Mouse (Mus musculus): ENCODE data around the gene Pigf. TPM values are rescaled to one million over a fixed set of nuclear protein-coding genes. Genes with fewer than 3 reads are reported as not detected.
A peak's percentile ranks its signal among the peaks of the same experiment; 100 is the strongest.

Pigf gene
- polyA plus RNA-seq, 1 experiment from 2014 or later = 36.8 TPM

- no peaks in the 10 kb centered on the region for H3K36me3 ChIP-seq
- 79% methylated on average over 5 of the region's 5 CpGs for WGBS
- no peaks in the 10 kb centered on the region for H3K27me3 ChIP-seq (replicated peaks)
- H3K4me3 ChIP-seq = no peak overlapping the region
- no peak overlapping the region for H3K9ac ChIP-seq
- H3K4me2 ChIP-seq (replicated peaks) = no peak overlapping the region
- H3K9me3 ChIP-seq = no peaks in the 10 kb centered on the region
- H3K4me1 ChIP-seq = peaks cover 7% of the 10 kb centered on the region; the same call in 1 of the 2 replicates
- no peak overlapping the region for H3K27ac ChIP-seq
- no peak for ATAC-seq (ENCODE audit: low FRiP score, low read depth)
These were observed 28.7 kb upstream of the Pigf start for GRCm38 (mm10) chr17:87053921-87054320.

GRCm38 (mm10) chr17:87052432-87052831, 27.2 kb upstream of the Pigf start:
- peaks cover 7% of the 10 kb centered on the region; the same call in 1 of the 2 replicates for H3K4me1 ChIP-seq
- no peaks in the 10 kb centered on the region for H3K27me3 ChIP-seq (replicated peaks)
- H3K9ac ChIP-seq = no peak overlapping the region
- no peak for ATAC-seq (ENCODE audit: low FRiP score, low read depth)
- no peaks in the 10 kb centered on the region for H3K9me3 ChIP-seq
- no peaks in the 10 kb centered on the region for H3K36me3 ChIP-seq
- H3K27ac ChIP-seq = no peak overlapping the region
- H3K4me2 ChIP-seq (replicated peaks) = no peak overlapping the region
- no peak overlapping the region for H3K4me3 ChIP-seq
- WGBS = 87% methylated on average over 1 of the region's 1 CpGs

DNA sequence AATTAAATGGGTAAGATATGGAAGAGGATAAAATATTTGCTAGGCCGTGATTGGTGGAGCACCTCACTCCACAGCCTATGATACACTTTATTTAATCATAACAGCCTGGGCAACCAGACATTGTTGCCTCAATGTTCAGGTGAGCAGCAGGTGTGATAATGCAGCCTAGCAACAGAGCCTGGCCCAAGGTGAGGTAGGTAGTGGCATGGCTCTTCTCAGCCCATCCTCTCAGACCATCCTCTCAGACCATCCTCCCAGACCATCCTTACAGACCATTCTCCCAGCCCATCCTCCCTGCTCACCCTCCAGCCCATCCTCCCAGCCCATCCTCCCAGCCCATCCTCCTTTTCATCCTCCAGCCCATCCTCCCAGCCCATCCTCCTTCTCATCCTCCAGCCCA, 26.4 kb upstream of the Pigf start:
- H3K36me3 ChIP-seq = no peaks in the 10 kb centered on the region
- no peaks in the 10 kb centered on the region for H3K9me3 ChIP-seq
- no peak overlapping the region for H3K4me2 ChIP-seq (replicated peaks)
- peaks cover 7% of the 10 kb centered on the region; the same call in 1 of the 2 replicates for H3K4me1 ChIP-seq
- no peak overlapping the region for H3K9ac ChIP-seq
- H3K27me3 ChIP-seq (replicated peaks) = no peaks in the 10 kb centered on the region
- H3K27ac ChIP-seq = no peak overlapping the region
- WGBS = 85% methylated on average over 1 of the region's 1 CpGs
- no peak for ATAC-seq (ENCODE audit: low FRiP score, low read depth)
- H3K4me3 ChIP-seq = no peak overlapping the region

DNA sequence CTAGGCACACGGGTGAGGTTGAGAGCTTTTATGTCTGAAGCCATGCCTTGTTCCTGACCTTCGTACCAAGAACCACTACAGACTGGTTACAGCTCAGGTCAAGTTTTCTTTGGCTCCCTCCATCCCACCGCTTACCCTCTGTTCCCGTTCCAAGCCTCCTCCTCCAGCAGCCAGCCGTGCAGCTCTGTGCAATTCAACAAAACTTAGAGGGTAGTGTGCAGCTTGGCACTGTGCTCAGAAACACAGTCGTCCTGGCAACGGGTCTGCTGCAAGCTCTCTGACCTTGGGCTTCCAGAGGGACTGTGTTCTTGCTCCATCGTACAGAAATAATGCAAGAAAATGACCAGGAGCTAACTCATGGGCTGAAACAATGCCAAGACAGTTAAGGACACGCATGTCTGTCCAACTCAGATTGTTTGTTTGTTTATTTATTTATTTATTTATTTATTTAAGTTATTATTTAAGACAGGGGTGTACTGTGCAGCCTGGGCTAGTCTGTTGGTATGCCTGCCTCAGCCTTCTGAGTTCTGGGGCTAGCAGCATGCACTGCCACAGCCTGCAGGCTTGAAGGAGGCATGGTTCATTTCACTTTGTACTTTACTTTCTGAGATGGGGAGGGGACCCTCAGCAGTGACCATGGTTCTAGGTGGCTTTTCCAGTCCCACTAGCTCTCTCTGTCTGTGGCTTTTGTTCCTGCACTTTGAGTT, 25.4 kb upstream of the Pigf start:
- H3K9ac ChIP-seq = no peak overlapping the region
- H3K4me3 ChIP-seq = no peak overlapping the region
- H3K27ac ChIP-seq = no peak overlapping the region
- no peaks in the 10 kb centered on the region for H3K9me3 ChIP-seq
- ATAC-seq (ENCODE audit: low FRiP score, low read depth) = peak; percentile 37; the same call in 1 of the 2 replicates
- WGBS = 53% methylated on average over 9 of the region's 9 CpGs
- H3K4me1 ChIP-seq = peaks cover 7% of the 10 kb centered on the region; the same call in 1 of the 2 replicates
- no peaks in the 10 kb centered on the region for H3K36me3 ChIP-seq
- H3K27me3 ChIP-seq (replicated peaks) = no peaks in the 10 kb centered on the region
- no peak overlapping the region for H3K4me2 ChIP-seq (replicated peaks)

GRCm38 (mm10) chr17:87049696-87050095, 24.5 kb upstream of the Pigf start:
- Histone ChIP-seq H3K4me3 (no peak overlapping the region), H3K36me3 (no peaks in the 10 kb centered on the region), H3K27me3 (replicated peaks) (no peaks in the 10 kb centered on the region), H3K9me3 (no peaks in the 10 kb centered on the region), H3K9ac (no peak overlapping the region), H3K27ac (no peak overlapping the region), H3K4me1 (peaks cover under 1% of the 10 kb centered on the region; the same call in 1 of the 2 replicates), H3K4me2 (replicated peaks) (no peak overlapping the region)
- 55% methylated on average over 5 of the region's 5 CpGs for WGBS
- ATAC-seq (ENCODE audit: low FRiP score, low read depth) = no peak

DNA sequence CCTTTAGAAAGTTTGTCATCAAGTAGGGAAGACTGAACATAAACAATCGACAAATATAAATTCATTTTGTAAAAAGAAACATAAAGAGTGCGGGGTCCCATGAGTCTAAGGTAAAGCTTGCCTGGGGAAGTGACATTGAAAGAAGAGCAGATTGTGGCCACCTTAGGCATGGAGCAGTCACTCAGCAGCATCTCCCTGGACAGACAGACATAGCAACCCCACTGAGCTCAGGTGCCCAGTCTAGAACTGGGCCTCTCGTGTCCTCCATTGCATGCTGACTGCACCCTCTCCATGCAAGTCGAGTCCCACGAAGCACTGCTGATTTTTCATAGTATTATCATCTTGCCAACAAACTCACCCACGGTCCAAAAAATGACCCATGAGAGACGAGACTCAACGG, 19.6 kb upstream of the Pigf start:
- Histone ChIP-seq H3K9me3 (no peaks in the 10 kb centered on the region), H3K4me1 (no peaks in the 10 kb centered on the region), H3K36me3 (no peaks in the 10 kb centered on the region), H3K9ac (no peak overlapping the region), H3K27ac (no peak overlapping the region), H3K4me3 (no peak overlapping the region), H3K27me3 (replicated peaks) (no peaks in the 10 kb centered on the region), H3K4me2 (replicated peaks) (no peak overlapping the region)
- 83% methylated on average over 8 of the region's 8 CpGs for WGBS
- ATAC-seq (ENCODE audit: low FRiP score, low read depth) = no peak

DNA sequence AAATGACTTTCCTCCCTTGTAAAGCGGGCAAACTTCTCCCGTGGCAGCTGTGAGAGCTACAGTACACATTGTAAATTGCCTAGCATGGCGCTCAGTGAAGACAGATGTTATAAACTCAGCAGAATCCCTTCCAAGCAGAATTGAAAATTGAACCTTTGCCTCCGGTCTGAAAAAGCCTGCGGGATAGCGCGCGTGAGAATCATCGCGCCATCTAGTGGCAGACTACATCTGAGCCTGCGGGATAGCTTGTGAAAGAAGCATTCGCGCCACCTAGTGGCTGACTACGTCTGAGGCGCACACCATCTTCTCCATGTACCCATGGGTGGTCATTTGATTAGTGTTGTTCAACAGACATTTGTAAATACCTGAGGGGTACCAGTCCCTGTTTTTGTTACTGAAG, 19.2 kb upstream of the Pigf start:
- no peaks in the 10 kb centered on the region for H3K4me1 ChIP-seq
- WGBS = 2% methylated on average over 15 of the region's 15 CpGs
- no peak overlapping the region for H3K4me3 ChIP-seq
- no peaks in the 10 kb centered on the region for H3K27me3 ChIP-seq (replicated peaks)
- H3K36me3 ChIP-seq = no peaks in the 10 kb centered on the region
- no peak overlapping the region for H3K9ac ChIP-seq
- no peaks in the 10 kb centered on the region for H3K9me3 ChIP-seq
- 0 out of 2 replicates have a peak, but pooled peaks have one; percentile 44 for ATAC-seq (ENCODE audit: low FRiP score, low read depth)
- H3K27ac ChIP-seq = no peak overlapping the region
- no peak overlapping the region for H3K4me2 ChIP-seq (replicated peaks)

- WGBS = 81% methylated on average over 19 of the region's 19 CpGs
- Histone ChIP-seq H3K27me3 (replicated peaks) (no peaks in the 10 kb centered on the region), H3K4me3 (no peak overlapping the region), H3K4me1 (no peaks in the 10 kb centered on the region), H3K4me2 (replicated peaks) (no peak overlapping the region), H3K27ac (no peak overlapping the region), H3K9ac (no peak overlapping the region), H3K9me3 (no peaks in the 10 kb centered on the region), H3K36me3 (peaks cover 17% of the 10 kb centered on the region)
- ATAC-seq (ENCODE audit: low FRiP score, low read depth) = no peak
These were observed 16.5 kb upstream of the Pigf start for GRCm38 (mm10) chr17:87041739-87042138.

GRCm38 (mm10) chr17:87038496-87038895, 13.3 kb upstream of the Pigf start:
- 90% methylated on average over 5 of the region's 5 CpGs for WGBS
- Histone ChIP-seq H3K4me2 (replicated peaks) (no peak overlapping the region), H3K36me3 (peaks cover 37% of the 10 kb centered on the region), H3K4me1 (no peaks in the 10 kb centered on the region), H3K9ac (no peak overlapping the region), H3K9me3 (no peaks in the 10 kb centered on the region), H3K27ac (no peak overlapping the region), H3K4me3 (no peak overlapping the region), H3K27me3 (replicated peaks) (no peaks in the 10 kb centered on the region)
- no peak for ATAC-seq (ENCODE audit: low FRiP score, low read depth)

DNA sequence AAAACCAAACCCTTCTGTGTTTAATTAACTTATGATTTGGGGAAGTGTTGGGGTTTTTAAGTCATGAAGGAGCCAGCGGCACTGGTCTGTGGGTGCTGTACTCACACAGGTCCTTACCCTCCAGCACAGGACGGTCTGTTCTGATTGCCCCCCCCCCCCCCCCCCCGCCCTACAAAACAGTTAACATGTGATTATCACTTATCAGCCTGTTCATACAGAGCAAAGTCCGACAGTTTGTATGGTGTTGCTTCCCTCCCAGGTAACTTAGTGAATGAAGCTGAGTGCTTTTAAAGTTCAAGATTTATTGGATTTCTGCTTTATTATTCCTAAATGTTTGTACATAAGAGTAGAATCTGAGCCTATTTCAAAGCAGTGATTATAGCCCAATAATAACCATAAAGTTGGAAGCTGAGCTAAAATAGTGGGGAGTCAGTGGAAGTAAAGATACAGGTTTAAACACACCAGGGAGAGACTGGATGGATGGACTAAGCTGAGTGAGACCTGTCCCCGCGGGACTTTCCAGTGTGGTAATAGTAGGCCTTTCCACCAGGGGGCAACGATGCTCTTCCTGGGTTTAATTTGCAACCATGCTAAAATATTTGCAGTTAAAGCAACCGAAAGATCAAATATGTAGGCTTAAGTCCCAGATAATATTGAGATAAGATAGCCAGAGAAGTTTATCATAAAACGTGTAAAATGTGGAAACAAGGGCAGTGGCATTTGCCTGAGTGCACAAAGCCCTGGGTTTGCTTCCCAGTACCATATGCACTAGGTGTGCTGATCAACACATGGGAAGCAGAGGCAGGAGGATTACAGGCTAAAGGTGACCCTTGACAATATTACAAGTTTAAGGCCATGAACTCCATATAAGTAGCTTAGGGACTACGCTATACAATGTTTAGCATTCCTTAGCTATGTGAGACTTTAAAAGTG, 11.2 kb upstream of the Pigf start:
- H3K27ac ChIP-seq = no peak overlapping the region
- H3K4me2 ChIP-seq (replicated peaks) = no peak overlapping the region
- H3K4me1 ChIP-seq = no peaks in the 10 kb centered on the region
- H3K4me3 ChIP-seq = no peak overlapping the region
- ATAC-seq (ENCODE audit: low FRiP score, low read depth) = no peak
- no peaks in the 10 kb centered on the region for H3K9me3 ChIP-seq
- no peak overlapping the region for H3K9ac ChIP-seq
- H3K27me3 ChIP-seq (replicated peaks) = no peaks in the 10 kb centered on the region
- WGBS = 60% methylated on average over 10 of the region's 10 CpGs
- H3K36me3 ChIP-seq = peaks cover 47% of the 10 kb centered on the region

DNA sequence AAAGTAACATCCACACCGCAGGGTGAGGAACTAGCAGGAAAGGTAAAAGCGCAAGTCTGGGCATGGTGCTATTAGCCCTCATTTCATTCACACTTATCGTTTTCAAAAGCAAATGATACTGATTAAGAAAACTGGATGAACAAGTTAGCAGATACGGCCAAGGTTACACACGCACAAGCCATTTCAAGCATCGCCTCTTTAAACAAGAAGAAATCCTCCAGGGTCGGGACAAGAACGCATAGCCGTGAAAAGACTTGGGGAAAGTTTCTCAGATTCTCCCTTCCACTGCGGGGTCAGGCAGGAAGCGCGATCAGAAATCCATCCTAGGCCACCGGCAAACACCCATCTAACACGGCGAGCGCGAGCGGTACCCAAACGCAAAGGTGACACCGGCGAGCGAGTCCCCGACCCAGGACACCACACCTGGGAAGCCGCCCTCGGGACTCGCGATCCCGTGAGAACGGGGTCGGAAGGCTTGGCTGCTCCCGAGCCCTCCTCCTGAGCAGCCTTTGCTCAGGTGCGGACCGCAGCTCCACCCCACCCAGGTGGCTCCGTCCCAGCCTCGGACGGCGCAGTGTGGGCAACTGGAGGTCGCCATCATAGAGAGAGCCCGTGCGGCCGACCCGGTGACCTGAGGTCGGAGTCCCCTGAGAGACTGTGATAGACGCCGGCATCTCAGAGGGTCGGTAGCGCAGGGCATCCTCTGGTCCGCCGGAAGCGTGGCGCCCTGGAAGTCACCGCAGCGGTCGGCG, 539 bp downstream of the Pigf start:
- H3K9me3 ChIP-seq = no peaks in the 10 kb centered on the region
- 1% methylated on average over 55 of the region's 55 CpGs for WGBS
- H3K4me2 ChIP-seq (replicated peaks) = peak overlapping the region; percentile 98
- peak overlapping the region; percentile 78 for H3K9ac ChIP-seq
- H3K27me3 ChIP-seq (replicated peaks) = no peaks in the 10 kb centered on the region
- peaks cover 11% of the 10 kb centered on the region; the same call in 1 of the 2 replicates for H3K4me1 ChIP-seq
- H3K27ac ChIP-seq = no peak overlapping the region
- ATAC-seq (ENCODE audit: low FRiP score, low read depth) = no peak
- H3K36me3 ChIP-seq = peaks cover 9% of the 10 kb centered on the region
- H3K4me3 ChIP-seq = peak overlapping the region; percentile 85

- Histone ChIP-seq H3K36me3 (peaks cover 8% of the 10 kb centered on the region), H3K9me3 (no peaks in the 10 kb centered on the region), H3K27ac (no peak overlapping the region), H3K4me3 (no peak overlapping the region), H3K27me3 (replicated peaks) (no peaks in the 10 kb centered on the region), H3K9ac (no peak overlapping the region), H3K4me1 (peaks cover 7% of the 10 kb centered on the region; the same call in 1 of the 2 replicates), H3K4me2 (replicated peaks) (no peak overlapping the region)
- WGBS = 91% methylated on average over 5 of the region's 5 CpGs
- ATAC-seq (ENCODE audit: low FRiP score, low read depth) = no peak
These were observed 5.5 kb downstream of the Pigf start for GRCm38 (mm10) chr17:87019692-87020091.

All from neural tube, embryonic 12.5 days (tissue).